Mouse (Mus musculus): ENCODE measurements around the gene Gm1113.

The Gm1113 gene

DNA sequence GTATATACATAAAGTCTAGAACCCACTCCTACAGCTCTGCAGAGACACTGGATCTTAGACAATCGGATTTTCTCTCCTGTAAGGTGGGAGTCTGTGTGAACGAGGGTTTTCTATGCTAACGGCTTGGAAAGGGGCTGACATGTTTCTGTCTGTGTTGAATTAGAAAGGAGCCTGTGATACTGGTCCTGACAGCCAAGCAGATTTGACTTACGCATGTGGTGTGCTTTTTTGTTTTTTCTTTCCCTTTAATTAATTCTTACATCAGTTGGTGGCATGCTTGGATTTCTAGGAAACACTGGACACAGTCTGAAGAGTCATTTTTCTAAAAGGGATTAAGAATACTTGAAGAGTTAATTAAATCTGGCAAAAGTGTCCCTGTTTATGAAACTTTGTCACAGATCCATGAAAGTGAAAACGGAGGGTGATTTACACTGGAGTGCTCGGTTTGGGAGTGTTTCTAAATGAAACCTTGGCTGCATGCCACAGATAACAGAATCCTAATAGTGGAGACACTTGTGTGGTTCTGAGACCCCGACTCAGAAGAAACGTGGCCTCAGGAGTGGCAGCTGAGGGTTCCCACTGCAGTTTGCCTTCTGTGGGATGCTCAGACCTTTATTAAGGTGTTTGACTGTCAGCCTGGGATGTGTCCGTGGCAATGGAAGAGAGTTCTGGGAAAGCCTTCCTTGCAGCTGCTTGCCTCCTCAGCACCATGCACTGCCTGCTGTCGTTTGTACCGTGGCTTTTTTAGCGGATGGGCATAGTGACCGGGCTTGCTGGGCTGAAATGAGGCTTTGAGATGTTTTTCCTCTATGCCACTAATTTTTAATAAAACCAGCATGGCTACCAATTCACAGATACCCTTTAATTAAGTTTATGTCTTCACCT, 35.8 kb downstream of the Gm1113 start:
- no peak for DNase-seq (ENCODE audit: low read depth in 1 of 2, low spot score in 2 of 2)

GRCm38 (mm10) chr9:35479456-35479855, 38.6 kb downstream of the Gm1113 start:
- no peak for DNase-seq (ENCODE audit: low read depth in 1 of 2, low spot score in 2 of 2)

GRCm38 (mm10) chr9:35475394-35475793, 42.7 kb downstream of the Gm1113 start:
- no peak for DNase-seq (ENCODE audit: low read depth in 1 of 2, low spot score in 2 of 2)

DNA sequence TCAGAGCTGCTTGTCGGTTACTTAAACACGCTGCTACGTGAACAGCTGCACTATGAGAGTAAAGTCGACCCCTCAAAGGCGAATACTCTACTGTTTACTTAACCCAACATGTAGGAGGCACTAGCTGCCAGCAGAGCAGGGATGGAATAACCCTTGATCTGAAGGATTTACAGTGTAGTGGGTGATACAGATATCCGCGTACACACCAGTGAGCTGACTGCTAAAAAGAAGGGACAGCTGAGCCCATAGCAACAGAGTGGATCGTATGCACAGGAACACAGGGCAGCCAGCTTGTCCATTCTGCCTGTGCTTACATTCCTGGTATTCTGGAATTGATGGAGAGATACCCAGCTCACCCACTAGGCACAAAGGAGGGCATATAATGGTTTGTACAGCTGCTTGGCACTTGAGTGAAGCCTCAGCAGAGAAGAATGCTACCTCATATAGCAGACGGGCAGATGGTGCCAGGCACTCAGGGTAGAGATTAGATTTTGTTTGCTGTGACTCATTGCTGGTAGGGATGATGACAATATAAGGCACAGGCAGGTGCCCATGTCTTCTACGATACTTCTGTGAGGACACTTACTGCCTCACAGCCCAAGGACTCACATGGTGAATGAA, 43.9 kb downstream of the Gm1113 start:
- DNase-seq (ENCODE audit: low read depth in 1 of 2, low spot score in 2 of 2), result no peak

- DNase-seq (ENCODE audit: low read depth in 1 of 2, low spot score in 2 of 2), result no peak
These were observed 49.2 kb downstream of the Gm1113 start for GRCm38 (mm10) chr9:35468913-35469312.

- DNase-seq (ENCODE audit: low read depth in 1 of 2, low spot score in 2 of 2), result no peak
These were observed 50.7 kb downstream of the Gm1113 start for GRCm38 (mm10) chr9:35467264-35467817.

DNA sequence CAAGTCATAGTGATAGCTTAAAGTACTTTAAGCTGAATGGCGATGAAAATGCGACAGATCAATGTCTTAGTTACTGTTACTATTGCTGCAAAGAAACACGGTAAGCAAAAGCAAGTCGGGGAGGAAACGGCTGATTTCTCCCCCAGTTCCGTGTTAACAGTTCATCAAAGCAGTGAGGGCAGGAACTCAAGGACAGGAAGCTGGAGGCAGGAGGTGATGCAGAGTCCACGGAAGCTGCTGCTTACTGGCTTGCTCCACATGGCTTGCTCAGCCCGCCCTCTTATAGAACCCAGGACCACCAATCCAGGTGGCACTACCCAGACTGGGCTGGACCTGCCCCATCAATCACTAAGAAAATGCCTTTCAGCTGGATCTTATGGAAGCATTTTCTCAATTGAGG, 58.5 kb downstream of the Gm1113 start:
- DNase-seq (ENCODE audit: low read depth in 1 of 2, low spot score in 2 of 2), result no peak

Data from monocyte, adult 2 months (primary cell).